Mouse (Mus musculus): ENCODE data around the gene Crocc2. TPM values are rescaled to one million over a fixed set of nuclear protein-coding genes. Genes with fewer than 3 reads are reported as not detected.
A peak's percentile ranks its signal among the peaks of the same experiment; 100 is the strongest.

Gene Crocc2
- polyA plus RNA-seq, 1 experiment from 2014 or later = 0.45 TPM

- no peak overlapping the region for H3K27ac ChIP-seq
- WGBS = 64% methylated on average over 12 of the region's 12 CpGs
- H3K36me3 ChIP-seq = no peaks in the 10 kb centered on the region
- no peak overlapping the region for H3K4me2 ChIP-seq (replicated peaks)
- H3K4me3 ChIP-seq = no peak overlapping the region
- peaks cover 33% of the 10 kb centered on the region for H3K4me1 ChIP-seq
- H3K9me3 ChIP-seq (replicated peaks) = no peaks in the 10 kb centered on the region
- H3K27me3 ChIP-seq = no peaks in the 10 kb centered on the region
- no peak overlapping the region for H3K9ac ChIP-seq
- ATAC-seq (ENCODE audit: low FRiP score) = no peak
Observed at GRCm38 (mm10) chr1:93206277-93206970, 37.9 kb downstream of the Crocc2 start.

- no peaks in the 10 kb centered on the region for H3K9me3 ChIP-seq (replicated peaks)
- WGBS = 93% methylated on average over 4 of the region's 4 CpGs
- H3K4me3 ChIP-seq = no peak overlapping the region
- H3K27ac ChIP-seq = no peak overlapping the region
- peaks cover 40% of the 10 kb centered on the region for H3K4me1 ChIP-seq
- H3K36me3 ChIP-seq = no peaks in the 10 kb centered on the region
- no peak overlapping the region for H3K4me2 ChIP-seq (replicated peaks)
- H3K9ac ChIP-seq = no peak overlapping the region
- ATAC-seq (ENCODE audit: low FRiP score) = no peak
- no peaks in the 10 kb centered on the region for H3K27me3 ChIP-seq
Observed at GRCm38 (mm10) chr1:93207536-93208064, 39.1 kb downstream of the Crocc2 start.

DNA sequence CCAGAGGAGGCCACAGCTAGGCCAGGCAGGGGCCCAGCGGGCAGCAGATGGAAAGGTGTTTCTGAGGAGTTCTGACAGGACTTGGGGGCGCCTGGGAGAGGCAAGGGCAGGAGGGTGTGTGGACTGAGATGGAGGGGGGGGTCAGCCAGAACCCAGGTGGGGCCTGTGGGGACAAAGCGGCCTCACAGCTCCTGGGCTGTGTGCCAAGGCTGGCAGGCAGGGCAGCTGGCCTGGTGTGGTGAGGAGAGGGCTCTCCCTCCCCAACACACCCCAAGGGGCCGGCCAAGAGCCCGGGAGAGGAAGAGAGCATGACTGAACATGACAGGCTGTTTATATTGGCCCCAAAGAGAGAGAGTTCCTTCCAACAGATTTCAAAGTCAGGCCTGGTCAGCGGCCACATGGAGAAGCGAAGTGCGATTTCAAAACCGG is 41.7 kb downstream of the Crocc2 start:
- peaks cover 47% of the 10 kb centered on the region for H3K4me1 ChIP-seq
- WGBS = 48% methylated on average over 9 of the region's 9 CpGs
- H3K9ac ChIP-seq = no peak overlapping the region
- ATAC-seq (ENCODE audit: low FRiP score) = peak; percentile 77
- H3K36me3 ChIP-seq = no peaks in the 10 kb centered on the region
- H3K4me3 ChIP-seq = no peak overlapping the region
- H3K4me2 ChIP-seq (replicated peaks) = 0 out of 2 replicates have a peak overlapping the region, but pooled peaks have one; percentile 6
- peak overlapping the region; percentile 66; the same call in 1 of the 2 replicates for H3K27ac ChIP-seq
- no peaks in the 10 kb centered on the region for H3K9me3 ChIP-seq (replicated peaks)
- no peaks in the 10 kb centered on the region for H3K27me3 ChIP-seq

- H3K4me1 ChIP-seq = peaks cover 45% of the 10 kb centered on the region
- 76% methylated on average over 11 of the region's 11 CpGs for WGBS
- no peaks in the 10 kb centered on the region for H3K36me3 ChIP-seq
- no peaks in the 10 kb centered on the region for H3K27me3 ChIP-seq
- no peak overlapping the region for H3K4me3 ChIP-seq
- H3K27ac ChIP-seq = no peak overlapping the region
- H3K9me3 ChIP-seq (replicated peaks) = no peaks in the 10 kb centered on the region
- ATAC-seq (ENCODE audit: low FRiP score) = no peak
- no peak overlapping the region for H3K4me2 ChIP-seq (replicated peaks)
- no peak overlapping the region for H3K9ac ChIP-seq
Observed at GRCm38 (mm10) chr1:93211019-93211418, 42.5 kb downstream of the Crocc2 start.

GRCm38 (mm10) chr1:93211549-93212220 is 43.2 kb downstream of the Crocc2 start:
- Histone ChIP-seq H3K9ac (no peak overlapping the region), H3K36me3 (no peaks in the 10 kb centered on the region), H3K27ac (no peak overlapping the region), H3K4me2 (replicated peaks) (no peak overlapping the region), H3K27me3 (no peaks in the 10 kb centered on the region; the same call in 1 of the 2 replicates), H3K4me1 (peaks cover 44% of the 10 kb centered on the region), H3K4me3 (no peak overlapping the region), H3K9me3 (replicated peaks) (no peaks in the 10 kb centered on the region)
- ATAC-seq (ENCODE audit: low FRiP score) = no peak
- 39% methylated on average over 10 of the region's 10 CpGs for WGBS

- no peak overlapping the region for H3K9ac ChIP-seq
- no peaks in the 10 kb centered on the region; the same call in 1 of the 2 replicates for H3K27me3 ChIP-seq
- no peak overlapping the region for H3K4me2 ChIP-seq (replicated peaks)
- WGBS = 82% methylated on average over 7 of the region's 7 CpGs
- ATAC-seq (ENCODE audit: low FRiP score) = no peak
- no peak overlapping the region for H3K27ac ChIP-seq
- no peaks in the 10 kb centered on the region for H3K36me3 ChIP-seq
- H3K4me1 ChIP-seq = peaks cover 46% of the 10 kb centered on the region
- H3K4me3 ChIP-seq = no peak overlapping the region
- no peaks in the 10 kb centered on the region for H3K9me3 ChIP-seq (replicated peaks)
Observed at GRCm38 (mm10) chr1:93212441-93212840, 43.9 kb downstream of the Crocc2 start.

DNA sequence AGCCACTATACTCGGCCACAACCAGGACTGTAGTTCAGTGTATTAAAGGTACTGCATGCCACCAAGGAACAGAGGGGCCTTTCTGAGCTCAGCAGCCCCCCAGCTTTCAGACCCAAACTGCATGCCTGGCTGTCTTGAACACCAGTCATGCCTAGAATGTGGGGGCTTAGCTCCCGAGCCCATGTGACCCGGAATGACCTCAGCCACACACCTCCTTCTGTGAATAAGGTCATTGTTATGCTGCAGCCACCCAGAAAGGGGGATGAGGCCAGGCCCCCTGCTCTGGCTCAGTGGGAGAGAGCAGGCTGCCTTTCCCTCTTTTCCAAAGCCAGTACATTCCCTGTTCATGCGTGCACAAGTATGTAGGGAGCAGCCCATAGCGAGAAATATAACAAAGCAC is 46.1 kb downstream of the Crocc2 start:
- Histone ChIP-seq H3K4me2 (replicated peaks) (no peak overlapping the region), H3K4me1 (peaks cover 43% of the 10 kb centered on the region)

DNA sequence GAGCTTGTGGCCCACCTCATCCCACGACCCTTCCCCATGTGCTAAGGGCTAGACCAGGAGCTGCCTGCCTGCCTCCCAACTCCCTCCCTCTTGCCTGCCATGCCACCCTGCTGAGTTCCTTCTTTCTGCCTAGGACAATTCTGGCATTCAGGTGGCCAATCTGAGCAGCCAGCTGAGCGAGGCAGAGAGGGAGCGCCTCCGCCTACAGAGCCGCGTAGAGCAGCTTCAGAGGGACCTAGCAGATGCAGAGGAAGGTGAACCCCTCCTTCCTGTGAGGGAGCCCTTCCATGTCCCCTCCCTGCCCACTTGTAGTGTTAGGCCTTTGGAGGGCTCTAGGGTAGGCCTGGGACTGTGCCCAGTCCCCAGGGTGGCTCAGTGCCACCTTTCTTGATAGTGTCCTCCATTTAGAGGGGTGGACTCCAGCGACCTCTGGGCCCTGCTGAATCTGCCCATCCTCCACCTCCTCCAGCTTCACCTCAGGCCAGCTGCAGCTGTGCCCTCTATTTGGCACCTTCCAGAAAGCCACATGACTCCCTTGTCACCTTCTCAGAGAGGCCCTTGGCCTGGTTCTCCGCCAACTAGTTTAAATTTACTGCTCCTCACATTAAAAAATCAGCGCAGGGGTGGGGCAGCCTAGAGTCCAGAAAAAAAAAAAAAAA is 48.4 kb downstream of the Crocc2 start:
- no peak overlapping the region for H3K4me2 ChIP-seq (replicated peaks)
- no peaks in the 10 kb centered on the region for H3K36me3 ChIP-seq
- 0 out of 2 replicates have a peak overlapping the region, but pooled peaks have one; percentile 8 for H3K9ac ChIP-seq
- H3K9me3 ChIP-seq (replicated peaks) = no peaks in the 10 kb centered on the region
- no peak overlapping the region for H3K4me3 ChIP-seq
- peaks cover 32% of the 10 kb centered on the region for H3K4me1 ChIP-seq
- 69% methylated on average over 9 of the region's 9 CpGs for WGBS
- ATAC-seq (ENCODE audit: low FRiP score) = no peak
- H3K27me3 ChIP-seq = peaks cover 4% of the 10 kb centered on the region; the same call in 1 of the 2 replicates
- H3K27ac ChIP-seq = no peak overlapping the region

More for the DNA sequence above, 46.1 kb downstream of the Crocc2 start:
- no peak overlapping the region for H3K4me3 ChIP-seq
- no peak for ATAC-seq (ENCODE audit: low FRiP score)
- H3K27me3 ChIP-seq = no peaks in the 10 kb centered on the region; the same call in 1 of the 2 replicates
- no peaks in the 10 kb centered on the region for H3K9me3 ChIP-seq (replicated peaks)
- H3K9ac ChIP-seq = no peak overlapping the region
- H3K27ac ChIP-seq = no peak overlapping the region
- no peaks in the 10 kb centered on the region for H3K36me3 ChIP-seq
- 24% methylated on average over 5 of the region's 5 CpGs for WGBS

- Histone ChIP-seq H3K4me1 (peaks cover 30% of the 10 kb centered on the region), H3K9ac (no peak overlapping the region), H3K27ac (no peak overlapping the region), H3K4me3 (no peak overlapping the region), H3K36me3 (no peaks in the 10 kb centered on the region), H3K27me3 (peaks cover 4% of the 10 kb centered on the region; the same call in 1 of the 2 replicates), H3K9me3 (replicated peaks) (no peaks in the 10 kb centered on the region), H3K4me2 (replicated peaks) (no peak overlapping the region)
- 40% methylated on average over 7 of the region's 7 CpGs for WGBS
- ATAC-seq (ENCODE audit: low FRiP score) = no peak
Observed at GRCm38 (mm10) chr1:93217530-93217929, 49.0 kb downstream of the Crocc2 start.

DNA sequence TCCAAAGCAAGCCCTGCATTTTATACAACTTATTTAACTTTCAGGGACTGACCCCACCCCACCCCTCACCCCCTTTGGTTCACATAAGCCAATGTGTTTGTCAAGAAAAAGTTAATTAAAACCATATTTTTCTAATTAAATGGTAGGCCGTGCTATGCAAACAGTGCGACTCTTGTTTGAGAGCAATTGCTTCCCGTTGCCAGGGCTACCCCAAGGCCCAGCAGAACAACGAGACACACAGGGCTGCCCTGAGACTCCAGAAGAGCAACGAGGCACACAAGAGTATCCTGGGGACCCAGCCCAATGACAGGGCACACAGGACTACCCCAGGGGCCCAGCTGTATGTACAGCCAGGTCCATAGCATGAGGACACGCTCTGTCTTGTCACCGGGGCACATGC is 52.3 kb downstream of the Crocc2 start:
- Histone ChIP-seq H3K4me3 (no peak overlapping the region), H3K4me2 (replicated peaks) (no peak overlapping the region), H3K27ac (no peak overlapping the region), H3K4me1 (peaks cover 38% of the 10 kb centered on the region), H3K9me3 (replicated peaks) (no peaks in the 10 kb centered on the region), H3K36me3 (no peaks in the 10 kb centered on the region), H3K9ac (no peak overlapping the region), H3K27me3 (peaks cover 20% of the 10 kb centered on the region)
- no peak for ATAC-seq (ENCODE audit: low FRiP score)
- WGBS = 57% methylated on average over 7 of the region's 7 CpGs

- Histone ChIP-seq H3K9me3 (replicated peaks) (no peaks in the 10 kb centered on the region), H3K36me3 (no peaks in the 10 kb centered on the region), H3K9ac (no peak overlapping the region), H3K27me3 (peaks cover 20% of the 10 kb centered on the region), H3K4me3 (no peak overlapping the region), H3K27ac (no peak overlapping the region), H3K4me1 (peaks cover 40% of the 10 kb centered on the region), H3K4me2 (replicated peaks) (0 out of 2 replicates have a peak overlapping the region, but pooled peaks have one; percentile 3)
- no peak for ATAC-seq (ENCODE audit: low FRiP score)
- WGBS = 10% methylated on average over 18 of the region's 18 CpGs
Observed at GRCm38 (mm10) chr1:93223972-93224371, 55.4 kb downstream of the Crocc2 start.

- Histone ChIP-seq H3K4me1 (peaks cover 38% of the 10 kb centered on the region), H3K4me3 (no peak overlapping the region), H3K9me3 (replicated peaks) (no peaks in the 10 kb centered on the region), H3K4me2 (replicated peaks) (no peak overlapping the region), H3K27ac (no peak overlapping the region), H3K36me3 (no peaks in the 10 kb centered on the region), H3K27me3 (peaks cover 20% of the 10 kb centered on the region), H3K9ac (no peak overlapping the region)
- ATAC-seq (ENCODE audit: low FRiP score) = no peak
- 45% methylated on average over 4 of the region's 4 CpGs for WGBS
Observed at GRCm38 (mm10) chr1:93225226-93225625, 56.7 kb downstream of the Crocc2 start.
